Mouse (Mus musculus) activated CD4-positive, CD25-positive, alpha-beta regulatory T cell, adult 4 months (primary cell): ENCODE data around the gene Fmo3. TPM values are rescaled to one million over a fixed set of nuclear protein-coding genes. Genes with fewer than 3 reads are reported as not detected.

Experiments
- ATAC-seq: one replicate; pipeline ENCODE4 v1.8.0; 2017
- polyA plus RNA-seq, 2 experiments: library from polyadenylated mRNA; unstranded; fragments of 100-300 nt; shearing (Covaris generic); gene quantifications; one replicate each; pipeline ENCODE4 v1.2.1; 2017

The Fmo3 gene
- not detected for polyA plus RNA-seq

DNA sequence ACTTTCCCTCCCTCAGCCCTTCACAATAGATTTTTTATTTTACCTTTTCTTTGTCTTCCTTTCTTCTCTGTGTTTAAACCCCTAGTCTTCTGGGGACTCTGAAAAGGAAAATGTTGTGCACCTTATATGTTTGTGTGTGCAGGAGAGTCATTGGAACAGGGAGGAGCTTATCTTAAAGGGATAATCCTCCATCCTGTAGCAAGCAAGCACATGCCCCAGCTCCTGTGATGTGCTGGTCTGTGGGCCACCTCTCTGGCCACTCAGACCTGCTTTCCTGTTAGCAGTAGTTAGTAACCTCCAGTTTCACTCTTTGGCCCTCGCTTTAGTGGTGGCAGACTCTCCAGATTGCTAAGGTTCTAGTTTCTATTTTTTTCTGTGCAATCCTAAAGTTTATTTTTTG, at the start of gene Fmo3:
Gene Fmo3 (minus strand): TSS at position 101 of the 400 bp plus-strand sequence.
- ATAC-seq: no peak

DNA sequence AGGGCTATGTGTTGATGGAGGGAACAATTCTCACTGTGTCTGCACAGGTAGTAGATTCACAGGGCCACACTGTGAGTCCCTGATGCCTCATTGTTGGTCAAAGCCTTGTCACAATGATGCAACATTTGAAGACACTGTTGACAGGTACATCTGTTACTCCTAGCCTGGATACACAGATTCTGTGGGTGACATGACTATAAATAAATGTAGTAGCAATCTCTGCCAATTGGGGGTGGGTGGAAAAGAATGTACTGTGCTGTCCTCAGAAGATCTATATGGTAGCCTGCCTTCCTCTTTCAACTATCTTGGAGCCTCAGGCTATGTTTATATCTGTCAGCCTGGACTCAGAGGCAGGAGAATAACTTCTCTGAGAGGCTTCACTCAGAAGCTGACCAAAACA, 38.7 kb upstream of the Fmo3 start:
- no peak for ATAC-seq

GRCm38 (mm10) chr1:163009220-163009619, 24.9 kb upstream of the Fmo3 start:
- no peak for ATAC-seq

- ATAC-seq: no peak
Observed at GRCm38 (mm10) chr1:163003496-163003895, 19.2 kb upstream of the Fmo3 start.

- ATAC-seq: no peak
Observed at GRCm38 (mm10) chr1:163001271-163001829, 17.0 kb upstream of the Fmo3 start.

- ATAC-seq: no peak
Observed at GRCm38 (mm10) chr1:162987546-162987945, 3.2 kb upstream of the Fmo3 start.

- no peak for ATAC-seq
Observed at GRCm38 (mm10) chr1:162986777-162987176, 2.4 kb upstream of the Fmo3 start.

GRCm38 (mm10) chr1:162986121-162986748, 1.9 kb upstream of the Fmo3 start:
- ATAC-seq: no peak

DNA sequence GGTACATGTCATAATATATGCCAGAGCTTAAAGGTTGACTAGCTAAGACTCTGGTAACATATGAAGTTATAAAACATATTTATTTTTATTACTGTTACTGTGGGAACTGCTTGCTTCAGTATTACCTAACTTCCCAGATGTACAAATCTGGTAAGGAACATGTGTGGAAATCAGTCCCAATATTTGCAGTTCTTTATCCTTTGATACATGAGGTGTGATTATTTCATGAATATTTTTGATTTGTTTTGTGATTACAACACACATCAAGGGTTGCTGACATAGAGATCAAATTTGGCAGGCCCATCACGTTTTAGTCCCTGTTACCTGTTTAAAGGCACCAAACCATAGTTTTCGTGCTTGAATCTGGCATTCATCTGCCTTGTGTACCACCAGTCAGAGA, 20.8 kb downstream of the Fmo3 start:
- no peak for ATAC-seq

DNA sequence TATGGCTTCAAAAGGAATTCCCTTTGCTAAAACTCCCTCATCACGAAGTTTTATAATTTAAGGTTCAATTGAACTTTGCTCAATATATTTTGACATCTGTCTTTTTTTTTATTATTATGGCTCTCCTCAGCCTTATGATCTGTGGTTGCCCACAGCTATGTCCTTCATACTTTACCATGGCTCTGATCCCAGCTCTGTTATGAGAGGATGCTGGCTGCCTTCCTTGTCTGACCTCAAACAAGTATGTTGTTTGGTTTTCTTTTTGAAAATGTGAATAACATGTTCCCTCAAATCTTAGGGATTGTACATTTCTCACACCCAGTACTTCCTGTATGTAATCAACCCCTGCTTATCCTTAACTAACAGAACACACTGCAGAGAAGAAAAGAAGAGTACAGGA, 26.9 kb downstream of the Fmo3 start:
- ATAC-seq: no peak

DNA sequence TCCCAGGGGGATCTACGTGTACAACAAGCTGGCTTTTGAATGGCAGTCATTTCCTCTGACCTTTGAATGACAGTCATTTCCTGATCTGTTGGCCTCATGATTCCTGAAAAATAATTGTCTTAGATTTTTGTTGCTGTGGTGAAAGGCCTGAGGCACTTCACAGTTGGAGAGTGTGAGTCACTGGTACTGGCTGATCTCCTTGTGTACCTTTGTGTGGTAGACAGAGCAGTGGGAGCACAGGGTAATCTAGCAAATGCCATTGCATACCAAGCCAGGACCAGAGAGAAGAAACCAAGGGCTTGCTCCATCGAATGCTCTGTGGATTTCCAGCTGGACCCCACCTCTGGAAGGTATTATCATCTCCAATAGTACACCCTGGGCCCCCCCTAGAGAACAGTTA, 31.2 kb downstream of the Fmo3 start:
- no peak for ATAC-seq

- ATAC-seq: no peak
Observed at GRCm38 (mm10) chr1:162949763-162950162, 34.6 kb downstream of the Fmo3 start.

DNA sequence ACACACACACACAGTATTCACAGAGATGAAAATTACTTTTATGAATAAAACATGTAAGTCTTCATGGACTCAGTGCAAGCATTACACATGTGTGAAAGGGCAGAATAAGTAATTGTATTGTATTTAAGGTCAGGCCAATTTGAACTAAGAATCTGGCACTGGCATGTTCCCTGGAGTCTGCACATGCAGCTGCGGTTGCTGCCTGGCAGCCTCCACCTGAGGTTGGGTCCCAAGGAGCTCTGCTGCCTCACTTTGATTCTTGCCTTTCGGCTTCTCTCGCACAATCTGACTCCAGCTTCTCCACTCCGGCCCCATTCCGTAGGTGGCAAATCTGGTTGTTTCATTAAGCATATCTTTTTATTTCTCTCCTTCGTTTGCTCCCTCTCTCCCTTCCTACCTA, 36.4 kb downstream of the Fmo3 start:
- ATAC-seq: no peak

DNA sequence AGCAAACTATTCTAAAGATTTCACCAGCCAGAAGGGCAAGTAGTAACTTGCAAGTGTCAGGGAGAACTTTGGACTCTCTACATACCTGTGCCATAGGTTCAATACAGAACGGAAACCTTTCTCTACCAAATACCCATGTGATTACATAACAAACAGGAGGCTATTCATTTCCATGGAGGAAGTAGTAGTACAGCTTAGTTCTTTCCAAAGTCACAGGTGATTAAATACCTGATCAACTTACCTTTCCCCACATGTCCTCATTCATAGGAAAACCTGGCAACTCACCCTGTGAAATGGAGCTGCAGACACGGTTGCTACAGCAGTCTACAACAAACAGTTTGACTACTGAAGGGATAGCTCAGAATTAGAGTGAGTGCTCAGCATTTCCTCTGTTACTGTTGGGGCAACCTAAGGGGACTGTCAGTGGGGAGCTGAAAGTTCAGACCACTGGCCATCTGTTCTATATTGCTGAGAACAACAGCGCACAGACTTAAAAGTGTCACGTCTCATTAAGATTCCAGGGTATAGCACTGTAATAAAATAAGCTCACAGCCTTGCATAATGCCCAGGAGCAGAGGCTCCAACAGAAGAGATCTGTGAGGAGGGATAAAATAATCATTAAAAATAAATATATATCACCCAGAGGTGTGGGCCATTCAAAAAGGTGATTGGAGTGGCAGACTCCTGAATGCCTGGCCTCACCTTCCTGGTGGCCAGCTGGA, 37.3 kb downstream of the Fmo3 start:
- ATAC-seq: no peak

- ATAC-seq: no peak
Observed at GRCm38 (mm10) chr1:162943700-162944099, 40.6 kb downstream of the Fmo3 start.

GRCm38 (mm10) chr1:162938696-162939351, 45.5 kb downstream of the Fmo3 start:
- no peak for ATAC-seq

DNA sequence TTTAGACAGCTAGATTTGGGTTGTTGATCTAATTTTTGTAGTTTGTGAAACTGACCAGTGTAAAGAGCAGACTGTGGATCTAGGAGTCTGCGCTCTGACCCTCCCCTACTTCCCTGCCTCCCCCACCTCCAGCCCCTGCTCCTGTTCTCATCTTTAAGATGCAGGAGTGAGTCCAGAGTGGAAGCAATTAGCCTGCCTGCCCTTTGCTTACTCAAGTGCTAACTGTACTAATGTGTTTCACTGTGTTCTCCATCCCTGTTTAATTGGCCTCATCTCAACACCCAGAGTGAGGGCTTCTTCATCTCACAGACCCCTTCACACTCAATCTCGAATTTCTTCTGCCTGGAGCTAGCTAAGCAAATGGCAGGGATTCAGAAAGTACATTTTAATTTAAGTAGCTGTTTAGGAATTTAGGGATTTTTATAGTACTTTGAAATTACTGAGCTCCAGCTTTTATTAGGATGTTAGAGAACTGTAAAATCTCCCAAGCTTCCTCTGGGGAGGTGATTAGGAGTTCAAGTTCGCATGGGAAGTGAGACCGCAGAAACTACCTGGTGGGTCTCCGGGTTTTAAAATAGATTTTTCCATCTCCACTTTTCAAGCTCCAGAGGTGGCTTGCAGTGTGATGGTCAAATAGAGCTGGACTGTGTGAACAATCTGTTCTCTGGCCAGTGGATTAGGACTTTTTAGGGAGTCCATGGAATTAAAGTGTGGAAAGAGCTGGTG, 46.2 kb downstream of the Fmo3 start:
- no peak for ATAC-seq

DNA sequence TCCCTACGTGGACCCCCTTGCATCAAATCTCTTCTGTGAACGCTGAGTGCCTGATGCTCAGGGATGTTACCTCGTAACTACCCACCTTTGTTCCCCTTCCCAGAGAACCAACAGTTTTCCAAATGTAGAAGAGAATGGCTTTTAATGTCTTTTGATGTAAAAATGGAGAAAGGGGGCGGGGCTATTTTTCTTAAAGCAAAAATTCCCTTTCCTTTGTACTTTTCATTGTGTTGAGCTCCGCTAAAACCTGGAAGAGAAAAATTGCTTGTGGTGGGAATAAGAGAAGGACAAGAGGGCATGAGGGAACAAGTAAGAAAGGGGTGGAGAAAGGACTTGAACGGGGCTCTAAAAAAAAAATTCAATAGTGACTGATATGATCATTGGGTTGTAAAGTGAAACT, 46.9 kb downstream of the Fmo3 start, which contains the start of gene Fmo6:
Gene Fmo6 (minus strand): TSS at position 101 of the 400 bp plus-strand sequence.
- ATAC-seq: no peak

DNA sequence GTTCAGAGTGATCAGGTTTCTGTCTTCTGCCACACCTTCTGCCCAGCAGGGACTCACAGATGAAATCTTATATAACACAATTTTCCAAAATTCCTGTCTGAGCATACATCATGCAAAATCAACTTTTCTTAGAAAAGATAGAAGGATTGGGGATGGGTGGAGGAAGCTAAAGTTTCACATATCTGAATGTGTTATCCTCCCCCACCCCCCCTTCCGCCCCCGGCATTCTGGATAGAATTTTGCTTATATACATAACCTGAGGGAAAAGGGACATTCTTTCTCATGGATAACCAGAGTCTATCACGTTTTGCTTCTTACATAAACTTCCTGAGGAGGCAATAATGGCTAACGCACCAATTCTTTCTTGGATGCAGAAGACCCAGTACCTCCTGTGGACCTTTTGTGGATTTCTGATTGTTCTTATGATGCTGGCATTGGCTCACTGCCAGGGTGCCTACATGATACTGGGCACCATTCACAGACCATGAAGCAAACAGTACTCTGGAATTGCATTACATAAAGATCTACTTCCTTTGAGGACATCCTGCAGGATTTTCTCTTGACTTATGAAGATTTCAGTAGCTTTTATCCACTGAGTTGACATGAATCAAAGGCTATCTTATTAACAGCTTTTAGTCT, 49.8 kb downstream of the Fmo3 start:
- no peak for ATAC-seq

DNA sequence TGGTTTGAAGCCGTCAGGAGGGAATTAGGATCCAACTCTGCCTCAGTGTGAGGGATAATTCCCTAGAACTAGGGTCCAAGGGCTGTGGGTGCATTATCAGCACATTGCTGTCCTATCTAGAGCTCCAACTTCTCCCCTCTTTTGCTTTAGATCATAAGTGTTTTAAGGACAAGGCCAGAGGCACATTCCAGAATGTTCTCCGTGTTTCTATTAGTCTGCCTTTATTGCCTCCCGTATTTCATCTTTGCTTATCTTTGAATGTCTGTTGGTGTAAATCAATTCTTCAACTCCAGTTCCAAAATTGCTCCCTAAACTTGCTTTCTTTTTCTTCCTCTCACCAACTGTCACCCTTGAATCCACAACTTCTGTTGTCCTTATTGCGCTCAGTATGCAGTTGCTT, 51.9 kb downstream of the Fmo3 start:
- no peak for ATAC-seq

GRCm38 (mm10) chr1:162931880-162932279, 52.4 kb downstream of the Fmo3 start:
- no peak for ATAC-seq

GRCm38 (mm10) chr1:162931310-162931875, 52.9 kb downstream of the Fmo3 start:
- ATAC-seq: no peak
